Mouse (Mus musculus): Measurements from ENCODE around the gene Exosc8. TPM values are rescaled to one million over a fixed set of nuclear protein-coding genes. Genes with fewer than 3 reads are reported as not detected.
"Not testable (repeated sequence)": the region's sequence is repeated elsewhere in the genome, so short reads cannot be mapped to it uniquely, and the experiment has no call there.

The Exosc8 gene
- total RNA-seq, 2 experiments from 2014 or later: 145 to 250 TPM

DNA sequence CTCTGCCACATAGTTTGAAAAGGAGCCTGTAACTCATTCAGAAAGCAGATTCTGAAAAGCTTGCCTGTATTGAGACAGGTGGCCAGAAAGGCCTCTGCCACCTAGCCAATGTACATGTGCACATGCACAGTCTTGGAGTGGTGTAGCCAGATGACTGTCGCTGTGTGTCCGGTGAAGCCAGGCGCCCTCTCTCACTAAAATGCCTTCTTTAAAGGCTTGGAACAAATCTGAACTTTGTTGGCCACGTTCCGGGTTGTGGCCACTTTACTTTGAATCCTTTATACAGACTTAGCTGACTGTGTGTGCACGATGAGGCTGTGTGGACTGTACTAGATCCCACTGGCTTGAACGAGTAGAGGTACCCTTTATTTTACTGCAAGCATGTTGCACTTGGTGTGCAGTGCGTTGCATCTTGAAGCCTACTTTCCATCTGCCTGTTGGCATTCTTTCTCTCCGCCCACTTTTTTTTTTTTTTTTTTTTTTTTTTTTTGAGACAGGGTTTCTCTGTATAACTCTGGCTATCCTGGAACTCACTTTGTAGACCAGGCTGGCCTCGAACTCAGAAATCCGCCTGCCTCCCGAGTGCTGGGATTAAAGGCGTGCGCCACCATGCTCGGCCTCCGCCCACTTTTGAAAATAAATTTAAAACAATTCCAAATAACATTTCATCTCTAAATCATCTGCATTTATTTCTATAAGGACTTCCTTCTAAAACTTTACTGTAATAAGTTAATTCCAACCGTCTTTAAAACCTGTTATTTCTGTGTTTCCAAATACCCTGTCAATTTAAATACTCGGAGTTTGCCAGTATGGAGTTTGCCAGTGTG lies 1.1 kb upstream of the Exosc8 start:
- no peak for ATAC-seq (replicated peaks; ENCODE audit: poor library complexity, severe bottlenecking)

DNA sequence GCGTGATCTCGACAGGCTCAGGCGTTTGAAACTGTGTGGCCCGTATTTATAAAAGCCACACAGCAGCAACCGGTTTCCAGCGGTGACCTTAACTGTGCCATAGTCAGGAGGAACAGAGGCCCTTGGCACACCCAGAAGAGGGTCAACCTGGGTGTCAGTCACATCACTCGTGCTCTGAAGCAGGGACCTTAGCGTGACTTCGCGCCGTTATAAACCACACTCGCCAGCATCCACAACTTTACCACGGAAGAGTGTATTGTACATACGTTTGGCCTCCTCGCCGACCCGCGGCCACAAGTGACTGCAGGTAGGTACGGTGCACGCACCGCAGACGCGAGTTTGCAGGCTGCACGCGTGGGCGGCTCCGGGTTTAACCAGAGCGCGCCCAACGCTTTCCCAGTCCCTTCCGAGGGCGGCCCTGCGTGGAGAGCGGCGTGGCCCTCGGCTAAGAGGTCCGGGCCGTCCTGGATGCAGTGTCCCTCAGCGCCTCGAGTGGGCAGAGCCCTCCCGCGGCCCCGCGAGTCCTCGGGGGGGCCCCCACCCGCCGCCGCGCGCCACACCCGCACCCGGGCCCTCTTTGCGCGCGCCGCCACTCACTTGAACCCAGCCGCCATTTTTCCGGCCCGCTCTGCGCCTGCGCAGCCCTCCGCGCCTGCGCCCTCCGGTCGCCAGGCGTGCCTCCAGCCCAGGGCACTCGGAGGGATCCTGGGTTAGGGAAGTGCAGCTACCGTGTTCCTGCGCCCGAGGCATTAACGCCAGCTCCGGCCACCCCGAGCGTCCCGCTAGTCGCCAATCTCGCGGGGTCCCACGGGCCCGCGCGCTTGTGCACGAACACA lies 564 bp downstream of the Exosc8 start:
- peak; percentile 80 for ATAC-seq (replicated peaks; ENCODE audit: poor library complexity, severe bottlenecking)

DNA sequence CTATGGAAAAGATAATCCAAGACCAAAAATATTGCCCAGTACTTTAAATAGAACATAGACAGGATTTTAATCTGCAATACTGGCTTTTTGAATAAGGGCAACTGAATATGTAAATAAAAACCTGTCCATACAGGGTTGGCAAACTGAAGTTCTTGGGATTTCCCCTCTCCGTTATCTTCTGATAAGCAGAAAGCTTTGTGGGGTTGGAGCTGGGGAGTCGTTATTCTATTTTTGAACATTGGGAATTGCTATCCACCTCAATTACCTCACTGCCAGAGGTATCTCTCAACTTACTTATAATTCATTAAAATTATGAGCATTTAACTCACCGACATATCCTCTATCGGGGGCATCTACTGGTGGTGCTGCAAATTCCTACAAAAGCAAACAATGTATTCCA lies 2.8 kb downstream of the Exosc8 start:
- ATAC-seq (replicated peaks; ENCODE audit: poor library complexity, severe bottlenecking): no peak

DNA sequence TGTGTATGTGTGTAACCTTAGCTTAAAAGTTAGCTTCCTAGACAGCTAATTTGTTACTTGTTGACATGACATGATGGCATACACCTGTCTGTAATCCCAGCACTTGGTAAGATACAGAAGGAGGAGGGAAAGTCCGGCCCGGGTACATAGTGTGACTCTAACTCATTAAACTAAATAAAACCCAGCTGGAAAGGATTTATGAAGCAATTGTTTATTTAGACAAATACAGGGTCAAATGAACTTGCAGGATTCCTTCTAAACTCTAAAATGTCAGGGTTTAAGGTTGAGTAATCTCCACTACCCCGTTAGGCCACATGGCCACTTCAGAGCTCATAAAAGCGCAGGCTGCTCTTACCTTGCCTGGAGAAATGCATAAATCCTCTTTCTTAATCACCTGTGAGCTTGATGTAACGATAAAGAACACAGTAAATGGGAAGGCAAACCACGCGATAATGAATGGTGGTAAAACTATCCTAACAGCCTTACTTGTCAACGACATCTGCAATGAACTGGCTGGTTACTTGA lies 3.5 kb downstream of the Exosc8 start:
- ATAC-seq (replicated peaks; ENCODE audit: poor library complexity, severe bottlenecking): no peak

DNA sequence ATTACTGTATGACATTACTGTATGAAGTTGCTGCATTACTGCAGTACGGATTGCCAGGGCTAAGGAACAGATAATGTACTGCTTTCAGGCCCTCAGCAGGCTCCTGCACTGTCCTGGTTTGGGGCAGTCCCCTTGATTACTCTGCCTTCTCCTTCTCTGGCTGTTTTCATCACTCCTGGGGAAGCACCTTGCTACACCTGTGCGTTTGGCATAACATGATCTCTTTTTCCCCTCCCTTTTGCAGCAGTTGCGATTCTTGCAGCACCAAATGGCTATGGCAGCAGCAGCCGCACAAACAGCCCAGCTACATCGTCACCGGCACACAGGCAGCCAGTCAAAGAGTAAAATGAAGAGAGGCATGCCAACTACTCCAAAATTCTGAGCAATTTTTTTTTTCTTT lies 7.1 kb downstream of the Exosc8 start:
- no peak for ATAC-seq (replicated peaks; ENCODE audit: poor library complexity, severe bottlenecking)

DNA sequence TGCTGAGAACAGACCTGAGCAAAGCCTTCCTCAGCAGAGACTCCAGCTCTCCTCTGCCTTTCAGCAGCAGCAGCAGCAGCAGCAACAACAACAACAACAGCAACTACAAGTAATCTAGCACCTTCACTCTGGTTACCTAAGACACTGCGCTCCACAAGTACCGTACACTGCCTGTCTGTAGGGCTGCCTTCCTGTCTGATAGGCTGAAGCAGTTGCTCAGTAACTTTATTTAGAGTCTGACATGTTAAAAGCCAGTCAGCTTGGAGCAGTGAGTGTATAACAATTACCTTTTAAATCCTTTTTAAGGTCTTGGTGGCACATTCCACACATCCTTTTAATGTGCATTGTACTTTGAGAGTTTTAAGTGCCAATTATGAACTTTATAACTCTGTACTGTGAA lies 7.6 kb downstream of the Exosc8 start:
- ATAC-seq (replicated peaks; ENCODE audit: poor library complexity, severe bottlenecking): no peak

DNA sequence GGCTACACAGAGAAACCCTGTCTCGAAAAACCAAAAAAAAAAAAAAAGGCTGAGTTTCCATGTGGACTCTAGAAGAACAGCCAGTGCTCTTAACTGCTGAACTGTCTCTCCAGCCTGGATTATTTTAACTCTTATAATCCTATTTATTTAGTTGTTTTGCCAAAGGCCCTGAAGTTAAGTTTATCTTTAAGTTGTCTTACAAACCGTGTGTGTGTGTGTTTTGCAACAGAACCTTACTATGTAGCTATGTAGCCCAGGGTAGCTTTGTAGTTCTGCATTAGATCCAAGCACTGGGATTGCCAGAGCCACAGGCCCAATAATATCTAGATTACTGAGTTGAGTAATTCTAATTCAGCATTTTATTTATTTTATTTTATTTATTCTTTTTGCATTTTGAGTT lies 9.8 kb downstream of the Exosc8 start:
- ATAC-seq (replicated peaks; ENCODE audit: poor library complexity, severe bottlenecking): no peak

DNA sequence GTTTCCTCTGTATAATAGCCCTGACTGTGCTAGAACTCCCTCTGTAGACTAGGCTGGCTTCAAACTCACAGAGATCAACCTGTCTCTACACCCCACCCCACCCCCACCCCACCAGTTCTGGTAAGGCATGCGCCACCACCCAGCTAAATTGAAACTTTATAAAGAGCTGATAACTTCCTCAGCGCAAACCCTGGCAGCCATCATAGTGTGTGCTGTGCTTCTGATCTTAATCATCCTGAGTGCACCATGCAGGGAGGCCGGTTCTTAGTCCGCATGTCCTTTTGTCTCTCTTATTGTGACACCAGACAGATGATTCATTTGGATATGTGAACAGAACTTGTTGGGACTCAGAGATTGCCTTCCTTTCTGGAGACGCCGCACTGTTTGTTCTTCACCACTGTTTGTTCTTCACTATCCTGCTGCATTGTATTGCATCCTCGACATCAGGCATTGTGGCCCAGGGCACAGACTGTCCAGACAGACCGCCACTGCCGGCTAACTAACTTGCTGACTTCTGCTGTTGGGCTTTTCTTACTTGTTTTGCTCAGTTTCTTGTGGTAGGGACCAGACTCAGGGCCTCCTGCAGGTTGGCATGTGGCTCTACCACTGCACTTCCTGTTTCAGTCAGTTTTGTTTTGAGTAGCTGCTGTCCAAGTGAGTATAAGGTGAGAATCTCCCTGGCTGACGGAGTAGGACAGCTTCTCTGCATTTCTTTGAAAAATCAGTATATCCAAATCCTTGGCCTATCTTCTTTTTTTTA lies 11.3 kb downstream of the Exosc8 start:
- peak; percentile 96 for ATAC-seq (replicated peaks; ENCODE audit: poor library complexity, severe bottlenecking)

DNA sequence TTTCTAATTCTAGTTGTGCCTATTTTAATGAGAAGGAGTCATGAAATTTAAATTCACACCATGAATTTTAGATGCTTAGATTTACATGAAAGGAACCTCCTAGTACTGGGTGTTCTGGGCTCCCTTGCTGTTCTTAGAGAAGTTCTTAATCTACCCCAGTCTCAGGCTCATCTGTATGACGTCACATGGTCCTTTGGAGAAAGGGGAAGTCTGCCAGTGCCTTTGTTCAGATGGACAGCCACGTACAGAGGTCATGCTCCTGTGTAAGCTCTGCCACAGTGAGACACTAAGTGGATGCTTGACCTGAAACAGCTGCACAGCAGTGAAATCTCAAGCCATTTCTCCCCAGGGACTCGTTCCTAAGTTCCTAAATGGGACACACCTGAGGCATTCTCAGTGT lies 16.2 kb downstream of the Exosc8 start:
- ATAC-seq (replicated peaks; ENCODE audit: poor library complexity, severe bottlenecking): peak; percentile 93

DNA sequence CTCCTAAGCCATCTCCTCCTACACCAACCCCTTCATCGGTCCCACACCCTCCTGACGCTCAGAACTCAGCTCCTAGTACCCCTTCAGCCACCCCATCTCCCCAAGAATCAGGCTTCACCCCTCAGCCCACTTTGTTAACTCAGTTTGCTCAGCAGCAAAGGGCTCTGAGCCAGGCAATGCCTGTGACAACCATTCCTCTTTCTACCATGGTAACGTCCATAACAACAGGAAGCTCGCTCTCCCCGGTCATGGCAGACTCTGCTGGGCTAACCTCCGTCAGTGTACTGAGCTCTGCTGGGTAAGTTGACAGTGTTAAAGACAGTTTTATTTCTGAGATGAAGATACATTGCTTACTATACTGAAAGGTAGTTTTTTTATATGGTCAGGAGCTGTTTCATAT lies 17.8 kb downstream of the Exosc8 start:
- no peak for ATAC-seq (replicated peaks; ENCODE audit: poor library complexity, severe bottlenecking)

DNA sequence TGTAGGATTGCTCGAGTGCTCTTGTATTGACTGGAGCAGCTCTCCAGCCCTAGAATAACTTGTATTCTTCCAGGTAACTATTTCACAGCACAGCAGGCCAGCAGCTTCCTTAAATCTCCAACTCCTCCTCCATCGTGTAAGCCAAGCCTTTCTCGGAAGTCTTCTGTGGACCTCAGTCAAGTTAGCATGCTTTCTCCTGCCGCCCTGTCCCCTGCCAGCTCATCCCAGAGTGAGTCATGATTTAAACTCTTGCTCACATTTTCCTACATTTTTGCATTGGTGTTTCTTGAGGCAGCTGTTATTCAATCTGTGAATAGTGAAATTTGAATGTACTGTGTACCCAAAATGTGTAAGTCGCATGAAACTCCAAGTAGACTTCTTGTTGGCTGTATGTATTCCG lies 19.7 kb downstream of the Exosc8 start:
- ATAC-seq (replicated peaks; ENCODE audit: poor library complexity, severe bottlenecking): no peak

DNA sequence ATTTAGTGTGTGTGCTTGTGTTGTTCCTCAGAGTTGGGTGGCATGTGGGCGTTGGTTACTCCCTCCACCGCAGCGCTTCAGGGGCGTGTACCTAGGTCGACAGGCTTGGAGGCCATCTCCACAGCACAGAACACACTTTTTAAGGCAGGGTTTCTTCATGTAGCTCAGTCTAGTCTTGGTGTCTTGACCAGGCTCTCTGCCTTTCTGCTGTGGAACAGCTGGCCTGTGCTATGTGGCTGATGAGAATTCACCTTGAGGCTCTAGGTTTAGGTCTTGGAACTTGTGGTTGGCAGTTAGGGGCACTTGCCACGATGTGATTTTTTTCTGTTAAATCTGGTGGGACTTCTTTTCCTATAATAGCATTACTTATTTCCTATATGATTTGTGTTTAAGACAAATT lies 20.9 kb downstream of the Exosc8 start, which contains the start of gene Gm21958:
Gene Gm21958 (minus strand): TSS at position 101 of the 400 bp plus-strand sequence.
- no peak for ATAC-seq (replicated peaks; ENCODE audit: poor library complexity, severe bottlenecking)

DNA sequence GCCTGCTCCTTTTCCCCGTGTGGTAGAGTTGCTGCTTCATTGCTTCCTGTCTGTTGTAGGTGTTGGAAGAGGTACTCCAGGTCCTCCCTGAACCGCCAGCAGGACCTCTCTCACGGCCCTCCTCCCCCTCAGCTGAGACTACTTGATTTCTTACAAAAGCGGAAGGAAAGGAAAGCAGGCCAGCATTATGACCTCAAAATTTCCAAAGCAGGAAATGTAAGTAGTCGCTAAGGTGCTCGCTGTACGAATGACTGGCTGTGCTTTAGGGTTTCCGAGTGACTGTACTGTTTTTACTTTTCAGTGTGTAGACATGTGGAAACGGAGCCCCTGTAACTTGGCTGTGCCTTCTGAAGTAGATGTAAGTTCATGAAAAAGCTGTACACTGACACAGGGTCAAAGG lies 26.2 kb downstream of the Exosc8 start:
- peak; percentile 97 for ATAC-seq (replicated peaks; ENCODE audit: poor library complexity, severe bottlenecking)

DNA sequence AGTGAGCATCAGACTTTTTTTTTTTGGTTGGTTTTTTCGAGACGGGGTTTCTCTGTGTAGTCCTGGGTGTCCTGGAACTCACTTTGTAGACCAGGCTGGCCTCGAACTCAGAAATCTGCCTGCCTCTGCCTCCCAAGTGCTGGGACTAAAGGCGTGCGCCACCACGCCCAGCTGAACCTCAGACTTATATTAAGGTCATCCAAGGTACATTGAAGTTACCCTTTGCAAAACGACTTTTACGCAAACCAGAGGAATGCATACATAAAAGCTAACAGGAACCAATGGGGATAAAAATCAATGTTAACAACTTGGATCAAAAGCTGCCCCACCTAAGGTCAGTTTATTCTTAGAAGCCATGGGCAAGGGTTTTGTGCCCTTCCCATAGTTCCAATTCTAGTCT lies 31.1 kb downstream of the Exosc8 start:
- not testable (repeated sequence) for ATAC-seq (replicated peaks; ENCODE audit: poor library complexity, severe bottlenecking)

DNA sequence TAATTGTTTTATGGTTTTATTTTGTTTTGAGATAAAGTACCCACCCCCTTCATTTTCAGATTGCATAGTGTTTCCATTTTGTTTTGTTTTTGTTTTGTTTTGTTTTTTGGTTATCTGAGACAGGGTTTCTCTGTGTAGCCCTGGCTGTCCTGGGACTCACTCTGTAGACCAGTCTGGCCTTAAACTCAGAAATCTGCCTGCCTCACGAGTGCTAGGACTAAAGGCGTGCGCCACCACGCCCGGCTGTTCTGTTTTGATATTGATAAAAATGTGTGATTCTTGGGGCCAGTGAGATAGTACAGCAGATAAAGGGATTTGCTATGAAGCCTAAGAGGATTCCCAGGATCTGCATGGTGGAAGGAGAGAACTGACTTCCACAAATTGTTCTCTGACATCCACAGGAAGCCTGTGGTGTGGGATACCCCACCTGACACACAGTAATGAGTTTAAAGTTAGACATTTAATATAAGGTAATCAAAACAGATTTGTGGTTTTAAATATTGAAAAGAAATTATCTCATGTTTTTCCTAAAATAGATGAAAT lies 35.4 kb downstream of the Exosc8 start:
- ATAC-seq (replicated peaks; ENCODE audit: poor library complexity, severe bottlenecking): no peak

DNA sequence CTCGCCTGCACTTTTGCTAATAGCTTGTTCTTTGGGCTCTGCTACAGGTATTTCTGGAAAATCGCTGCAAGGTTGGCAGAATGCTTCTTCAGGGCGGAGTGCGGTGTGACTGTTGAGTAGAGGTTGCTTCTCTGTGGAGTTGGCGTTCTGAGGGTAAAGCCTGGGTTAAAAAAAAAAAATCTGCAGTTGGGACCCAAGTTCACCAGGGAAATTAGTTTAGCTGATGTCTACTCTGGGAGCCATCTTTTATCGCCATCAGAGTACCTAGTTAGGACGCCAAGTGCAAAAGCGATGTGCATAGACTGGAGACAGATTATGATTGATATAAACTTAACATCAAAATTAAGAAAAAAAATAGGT lies 42.2 kb downstream of the Exosc8 start:
- no peak; the same call in 1 of the 2 replicates for ATAC-seq (replicated peaks; ENCODE audit: poor library complexity, severe bottlenecking)

DNA sequence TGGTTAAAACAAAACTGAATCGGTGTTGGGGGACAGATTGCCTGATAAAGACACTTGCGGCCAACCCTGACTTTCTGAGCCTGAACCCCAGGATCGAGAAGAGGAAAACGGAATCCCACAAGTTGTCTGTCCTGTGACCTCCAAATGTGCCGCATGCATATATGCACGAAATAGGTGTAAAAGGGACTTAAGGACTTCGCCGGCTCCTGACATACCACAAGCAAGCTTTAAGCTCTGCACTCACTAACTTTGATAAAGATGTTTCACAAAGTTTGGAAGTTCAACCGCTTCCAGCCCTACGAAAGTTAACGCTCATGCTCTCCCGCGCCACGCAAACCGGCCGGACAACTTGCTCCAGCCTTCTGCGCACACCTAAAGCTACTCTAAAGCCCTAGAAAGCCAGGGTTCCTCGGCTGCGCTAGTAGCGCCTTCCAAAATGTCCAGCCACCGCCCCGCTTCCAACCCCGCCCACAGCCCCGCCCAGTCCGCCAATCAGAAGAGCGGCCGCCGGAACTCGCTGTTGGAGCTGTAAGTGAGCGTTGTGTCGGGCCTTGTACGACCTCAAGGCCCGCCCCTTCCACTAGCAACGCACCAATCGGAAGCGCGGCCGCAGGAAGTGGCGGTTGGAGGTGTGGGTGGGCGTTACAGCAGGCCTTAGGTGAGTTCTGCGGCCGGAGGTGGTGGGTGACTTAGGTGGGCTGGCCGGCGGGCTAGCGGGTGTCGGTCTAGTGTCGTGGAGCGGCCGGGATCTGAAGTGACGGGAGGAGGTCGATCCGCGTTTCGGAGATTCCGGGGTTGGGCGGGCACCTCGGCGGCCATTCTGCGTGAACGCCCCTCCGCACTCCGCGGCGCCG lies 42.8 kb downstream of the Exosc8 start, which contains the start of gene Supt20:
Gene Supt20 (plus strand): TSS at position 606 of the 854 bp plus-strand sequence.
- ATAC-seq (replicated peaks; ENCODE audit: poor library complexity, severe bottlenecking): peak; percentile 98

DNA sequence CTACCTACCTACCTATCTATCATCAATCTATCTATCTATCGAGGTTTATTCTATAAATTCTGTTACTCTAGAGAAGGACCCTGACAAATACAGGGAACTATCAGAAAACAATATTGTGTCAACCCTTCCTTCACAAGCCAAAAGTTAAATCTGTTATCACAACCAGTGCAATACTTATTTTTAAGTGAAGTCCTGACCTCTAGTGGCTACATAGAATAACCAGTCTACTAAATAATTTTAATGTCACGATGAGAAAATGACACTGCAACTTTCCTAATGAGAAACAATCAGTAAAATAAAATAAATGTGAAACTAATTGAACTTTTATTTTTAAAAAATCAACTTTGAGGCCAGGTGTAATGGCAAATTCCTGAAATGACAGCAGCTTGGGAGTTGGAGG lies 46.1 kb downstream of the Exosc8 start:
- no peak for ATAC-seq (replicated peaks; ENCODE audit: poor library complexity, severe bottlenecking)

DNA sequence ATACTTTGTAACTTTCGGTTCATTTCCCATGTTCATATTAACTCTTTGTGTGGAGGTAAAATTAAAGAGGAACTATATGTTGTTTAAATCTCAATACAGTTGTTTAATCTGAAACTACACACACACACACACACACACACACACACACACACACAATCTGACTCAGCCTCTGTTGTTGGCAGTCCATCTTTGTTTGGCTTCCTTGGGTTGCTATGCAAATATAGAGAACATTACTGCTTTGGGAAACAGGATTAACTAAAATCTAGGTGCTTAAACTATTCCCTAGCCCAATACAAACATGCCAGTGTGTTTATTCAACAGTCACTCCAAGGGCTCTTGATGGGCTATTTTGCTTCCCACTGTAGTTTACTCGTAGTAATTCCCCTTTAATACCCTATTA lies 47.9 kb downstream of the Exosc8 start:
- ATAC-seq (replicated peaks; ENCODE audit: poor library complexity, severe bottlenecking): no peak

Data from granulocyte monocyte progenitor cell, adult 5-6 weeks (primary cell).